Mouse (Mus musculus): Measurements from ENCODE around the gene Ccrl2. TPM values are rescaled to one million over a fixed set of nuclear protein-coding genes. Genes with fewer than 3 reads are reported as not detected.

Ccrl2 gene
- polyA plus RNA-seq, 1 experiment, result not detected

DNA sequence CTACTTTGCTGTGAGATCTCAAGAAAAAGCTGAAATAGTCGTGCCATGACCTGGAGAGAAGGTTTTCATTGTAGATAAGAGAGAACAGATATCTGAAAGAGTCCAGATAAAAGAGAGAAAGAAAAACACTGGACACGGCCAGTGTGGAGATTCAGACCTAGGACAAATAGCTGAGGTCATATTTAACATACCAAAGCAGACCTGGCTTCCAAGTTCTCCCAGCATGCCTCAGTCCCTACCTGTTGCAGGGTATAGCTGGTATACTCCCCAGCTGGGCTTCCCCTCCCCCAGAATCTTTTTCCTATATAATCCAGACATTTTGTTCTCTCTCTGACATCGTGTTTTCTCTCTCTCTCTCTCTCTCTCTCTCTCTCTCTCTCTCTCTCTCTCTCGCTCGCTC is 30.6 kb upstream of the Ccrl2 start:
- TF ChIP-seq CTCF (IDR thresholded peaks at IDR 0.05; ENCODE audit: low read depth, low read length) (no peak), POLR2A (IDR thresholded peaks at IDR 0.05; ENCODE audit: insufficient read depth, low read length) (no peak), EP300 (IDR thresholded peaks at IDR 0.05; ENCODE audit: insufficient read depth, low read depth, low read length) (no peak)
- Histone ChIP-seq H3K9me3 (replicated peaks; ENCODE audit: control insufficient read depth, insufficient read depth, low read length, poor library complexity, severe bottlenecking) (no peaks in the 10 kb centered on the region), H3K9ac (ENCODE audit: low read depth, poor library complexity, severe bottlenecking) (no peak overlapping the region)

DNA sequence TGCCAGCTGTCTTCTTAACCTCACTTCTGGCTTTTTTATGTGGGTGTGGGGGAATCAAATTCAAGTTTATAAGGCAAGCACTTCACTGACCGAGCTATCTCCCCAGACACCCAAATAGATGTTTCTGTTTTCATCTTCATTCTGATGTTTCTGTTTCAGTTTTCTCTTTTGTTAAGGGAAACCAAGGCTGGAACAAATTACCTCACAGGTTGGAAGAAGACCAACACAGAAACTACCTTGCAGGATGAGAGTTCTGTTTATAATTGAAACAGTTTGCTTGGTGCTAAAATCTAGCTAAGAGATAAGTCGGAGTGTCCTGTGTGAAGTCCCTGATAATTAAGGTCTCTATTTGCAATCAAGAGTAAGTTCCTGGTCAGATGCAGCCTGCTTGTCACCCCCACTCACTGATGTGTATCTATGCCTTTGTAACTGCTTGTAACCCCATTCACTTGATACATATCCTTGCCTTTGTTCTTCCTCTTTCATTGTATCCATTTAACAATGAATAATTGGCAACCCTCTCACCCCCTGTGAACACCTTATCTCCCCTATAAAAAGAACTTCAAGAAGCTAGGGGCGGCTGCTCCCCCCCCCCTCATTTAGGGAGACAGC is 29.8 kb upstream of the Ccrl2 start:
- Histone ChIP-seq H3K4me3 (ENCODE audit: low read depth, low read length) (no peak overlapping the region), H3K9me3 (replicated peaks; ENCODE audit: control insufficient read depth, insufficient read depth, low read length, poor library complexity, severe bottlenecking) (no peaks in the 10 kb centered on the region), H3K9ac (ENCODE audit: low read depth, poor library complexity, severe bottlenecking) (no peak overlapping the region), H3K36me3 (ENCODE audit: control insufficient read depth, insufficient read depth, low read length, poor library complexity, severe bottlenecking) (no peaks in the 10 kb centered on the region), H3K27me3 (ENCODE audit: control insufficient read depth, insufficient read depth, low read length, poor library complexity, severe bottlenecking) (no peaks in the 10 kb centered on the region), H3K27ac (ENCODE audit: insufficient read depth, low read length) (no peak overlapping the region), H3K4me1 (ENCODE audit: control insufficient read depth, insufficient read depth, low read length) (peaks cover 6% of the 10 kb centered on the region)
- TF ChIP-seq POLR2A (IDR thresholded peaks at IDR 0.05; ENCODE audit: insufficient read depth, low read length), result no peak

More for the DNA sequence above, 30.6 kb upstream of the Ccrl2 start:
- Histone ChIP-seq H3K4me1 (ENCODE audit: control insufficient read depth, insufficient read depth, low read length) (peaks cover 6% of the 10 kb centered on the region), H3K27ac (ENCODE audit: insufficient read depth, low read length) (no peak overlapping the region), H3K36me3 (ENCODE audit: control insufficient read depth, insufficient read depth, low read length, poor library complexity, severe bottlenecking) (no peaks in the 10 kb centered on the region), H3K27me3 (ENCODE audit: control insufficient read depth, insufficient read depth, low read length, poor library complexity, severe bottlenecking) (no peaks in the 10 kb centered on the region), H3K4me3 (ENCODE audit: low read depth, low read length) (no peak overlapping the region)

DNA sequence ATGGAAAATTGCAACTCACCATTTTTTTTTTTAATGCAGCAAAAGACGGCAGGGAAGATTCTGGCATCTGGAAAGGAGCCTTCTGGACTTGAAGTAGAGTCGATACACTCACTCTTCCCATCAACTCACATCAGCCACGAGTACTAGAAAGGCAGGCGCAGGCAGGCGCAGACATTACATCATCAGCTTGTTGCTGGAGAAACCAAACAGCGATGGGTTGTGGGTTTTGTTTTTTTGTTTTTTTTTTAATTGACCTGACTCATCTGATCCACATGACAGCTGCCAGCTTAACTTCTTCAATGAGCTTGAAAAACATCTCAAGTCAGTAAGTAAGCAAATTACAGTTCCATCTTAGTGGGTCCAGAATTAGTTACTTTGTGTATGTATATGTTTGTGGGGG is 28.8 kb upstream of the Ccrl2 start:
- Histone ChIP-seq H3K9ac (ENCODE audit: low read depth, poor library complexity, severe bottlenecking) (no peak overlapping the region), H3K9me3 (replicated peaks; ENCODE audit: control insufficient read depth, insufficient read depth, low read length, poor library complexity, severe bottlenecking) (no peaks in the 10 kb centered on the region), H3K27me3 (ENCODE audit: control insufficient read depth, insufficient read depth, low read length, poor library complexity, severe bottlenecking) (no peaks in the 10 kb centered on the region), H3K27ac (ENCODE audit: insufficient read depth, low read length) (no peak overlapping the region), H3K36me3 (ENCODE audit: control insufficient read depth, insufficient read depth, low read length, poor library complexity, severe bottlenecking) (no peaks in the 10 kb centered on the region), H3K4me1 (ENCODE audit: control insufficient read depth, insufficient read depth, low read length) (peaks cover 6% of the 10 kb centered on the region), H3K4me3 (ENCODE audit: low read depth, low read length) (no peak overlapping the region)
- no peak for TF ChIP-seq POLR2A (IDR thresholded peaks at IDR 0.05; ENCODE audit: insufficient read depth, low read length)
- no peak for TF ChIP-seq CTCF (IDR thresholded peaks at IDR 0.05; ENCODE audit: low read depth, low read length)
- TF ChIP-seq EP300 (IDR thresholded peaks at IDR 0.05; ENCODE audit: insufficient read depth, low read depth, low read length), result no peak

GRCm38 (mm10) chr9:111085329-111085728 is 28.0 kb upstream of the Ccrl2 start:
- no peaks in the 10 kb centered on the region for H3K36me3 ChIP-seq (ENCODE audit: control insufficient read depth, insufficient read depth, low read length, poor library complexity, severe bottlenecking)
- H3K9me3 ChIP-seq (replicated peaks; ENCODE audit: control insufficient read depth, insufficient read depth, low read length, poor library complexity, severe bottlenecking), result no peaks in the 10 kb centered on the region
- H3K27ac ChIP-seq (ENCODE audit: insufficient read depth, low read length), result no peak overlapping the region
- TF ChIP-seq CTCF (IDR thresholded peaks at IDR 0.05; ENCODE audit: low read depth, low read length) (no peak), POLR2A (IDR thresholded peaks at IDR 0.05; ENCODE audit: insufficient read depth, low read length) (no peak), EP300 (IDR thresholded peaks at IDR 0.05; ENCODE audit: insufficient read depth, low read depth, low read length) (no peak)
- peaks cover 6% of the 10 kb centered on the region for H3K4me1 ChIP-seq (ENCODE audit: control insufficient read depth, insufficient read depth, low read length)
- no peak overlapping the region for H3K4me3 ChIP-seq (ENCODE audit: low read depth, low read length)
- H3K9ac ChIP-seq (ENCODE audit: low read depth, poor library complexity, severe bottlenecking), result no peak overlapping the region
- H3K27me3 ChIP-seq (ENCODE audit: control insufficient read depth, insufficient read depth, low read length, poor library complexity, severe bottlenecking), result no peaks in the 10 kb centered on the region

- Histone ChIP-seq H3K27me3 (ENCODE audit: control insufficient read depth, insufficient read depth, low read length, poor library complexity, severe bottlenecking) (no peaks in the 10 kb centered on the region), H3K27ac (ENCODE audit: insufficient read depth, low read length) (no peak overlapping the region), H3K9ac (ENCODE audit: low read depth, poor library complexity, severe bottlenecking) (no peak overlapping the region), H3K4me1 (ENCODE audit: control insufficient read depth, insufficient read depth, low read length) (no peaks in the 10 kb centered on the region), H3K36me3 (ENCODE audit: control insufficient read depth, insufficient read depth, low read length, poor library complexity, severe bottlenecking) (no peaks in the 10 kb centered on the region), H3K4me3 (ENCODE audit: low read depth, low read length) (no peak overlapping the region), H3K9me3 (replicated peaks; ENCODE audit: control insufficient read depth, insufficient read depth, low read length, poor library complexity, severe bottlenecking) (no peaks in the 10 kb centered on the region)
- TF ChIP-seq POLR2A (IDR thresholded peaks at IDR 0.05; ENCODE audit: insufficient read depth, low read length) (no peak), EP300 (IDR thresholded peaks at IDR 0.05; ENCODE audit: insufficient read depth, low read depth, low read length) (no peak), CTCF (IDR thresholded peaks at IDR 0.05; ENCODE audit: low read depth, low read length) (no peak)
Measured at GRCm38 (mm10) chr9:111081765-111082164, 24.4 kb upstream of the Ccrl2 start.

GRCm38 (mm10) chr9:111080801-111081200 is 23.5 kb upstream of the Ccrl2 start:
- Histone ChIP-seq H3K4me1 (ENCODE audit: control insufficient read depth, insufficient read depth, low read length) (no peaks in the 10 kb centered on the region), H3K36me3 (ENCODE audit: control insufficient read depth, insufficient read depth, low read length, poor library complexity, severe bottlenecking) (no peaks in the 10 kb centered on the region), H3K4me3 (ENCODE audit: low read depth, low read length) (no peak overlapping the region), H3K27me3 (ENCODE audit: control insufficient read depth, insufficient read depth, low read length, poor library complexity, severe bottlenecking) (no peaks in the 10 kb centered on the region), H3K27ac (ENCODE audit: insufficient read depth, low read length) (no peak overlapping the region), H3K9me3 (replicated peaks; ENCODE audit: control insufficient read depth, insufficient read depth, low read length, poor library complexity, severe bottlenecking) (no peaks in the 10 kb centered on the region), H3K9ac (ENCODE audit: low read depth, poor library complexity, severe bottlenecking) (no peak overlapping the region)
- TF ChIP-seq POLR2A (IDR thresholded peaks at IDR 0.05; ENCODE audit: insufficient read depth, low read length) (no peak), EP300 (IDR thresholded peaks at IDR 0.05; ENCODE audit: insufficient read depth, low read depth, low read length) (no peak)

All from ES-Bruce4 (cell line).